Mouse (Mus musculus): ENCODE data around the gene Khdc4.

The Khdc4 gene

GRCm38 (mm10) chr3:88719098-88719497 is 33.5 kb downstream of the Khdc4 start:
- no peak for DNase-seq (ENCODE audit: extremely low spot score)

DNA sequence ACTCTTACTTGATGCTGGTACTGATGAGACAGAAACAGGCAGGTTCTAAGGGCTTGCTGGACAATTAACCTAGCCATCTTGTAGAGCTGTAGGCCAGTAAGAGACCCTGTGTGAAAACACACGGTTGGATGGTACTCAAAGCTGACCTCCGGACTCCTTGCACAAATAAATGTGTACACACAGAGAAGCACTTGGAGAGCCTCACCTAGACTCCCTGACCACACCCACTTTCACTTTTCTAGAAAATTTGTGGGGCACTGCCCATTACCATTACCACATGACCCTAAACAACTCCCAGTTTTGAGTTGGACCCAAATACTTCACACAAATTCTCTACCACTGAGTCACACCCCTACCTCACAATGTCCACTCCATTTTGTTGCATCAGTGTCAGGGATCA is 51.0 kb downstream of the Khdc4 start:
- no peak for DNase-seq (ENCODE audit: extremely low spot score)

GRCm38 (mm10) chr3:88738641-88739040 is 53.0 kb downstream of the Khdc4 start:
- DNase-seq (ENCODE audit: extremely low spot score) = peak; percentile 51

GRCm38 (mm10) chr3:88740147-88740546 is 54.5 kb downstream of the Khdc4 start:
- DNase-seq (ENCODE audit: extremely low spot score) = no peak

DNA sequence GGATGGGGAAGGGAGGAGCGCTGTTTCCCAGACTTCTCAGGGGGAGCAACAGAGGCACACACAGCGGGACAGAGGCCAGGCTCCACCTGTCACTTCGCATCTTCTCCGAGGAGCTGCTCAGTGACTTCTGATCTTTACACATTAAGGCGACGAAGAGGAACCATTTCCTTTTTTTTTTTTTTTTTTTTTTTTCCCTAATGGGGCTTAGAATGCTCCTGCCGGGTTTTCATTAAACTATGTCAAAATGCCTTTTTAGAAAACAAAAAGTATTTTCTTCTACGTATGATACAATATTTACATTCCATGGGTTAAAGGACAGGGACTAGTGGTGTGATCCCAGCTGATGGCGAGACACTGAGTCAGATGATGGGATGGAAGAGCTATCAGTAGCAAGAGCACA is 59.9 kb downstream of the Khdc4 start:
- no peak for DNase-seq (ENCODE audit: extremely low spot score)

DNA sequence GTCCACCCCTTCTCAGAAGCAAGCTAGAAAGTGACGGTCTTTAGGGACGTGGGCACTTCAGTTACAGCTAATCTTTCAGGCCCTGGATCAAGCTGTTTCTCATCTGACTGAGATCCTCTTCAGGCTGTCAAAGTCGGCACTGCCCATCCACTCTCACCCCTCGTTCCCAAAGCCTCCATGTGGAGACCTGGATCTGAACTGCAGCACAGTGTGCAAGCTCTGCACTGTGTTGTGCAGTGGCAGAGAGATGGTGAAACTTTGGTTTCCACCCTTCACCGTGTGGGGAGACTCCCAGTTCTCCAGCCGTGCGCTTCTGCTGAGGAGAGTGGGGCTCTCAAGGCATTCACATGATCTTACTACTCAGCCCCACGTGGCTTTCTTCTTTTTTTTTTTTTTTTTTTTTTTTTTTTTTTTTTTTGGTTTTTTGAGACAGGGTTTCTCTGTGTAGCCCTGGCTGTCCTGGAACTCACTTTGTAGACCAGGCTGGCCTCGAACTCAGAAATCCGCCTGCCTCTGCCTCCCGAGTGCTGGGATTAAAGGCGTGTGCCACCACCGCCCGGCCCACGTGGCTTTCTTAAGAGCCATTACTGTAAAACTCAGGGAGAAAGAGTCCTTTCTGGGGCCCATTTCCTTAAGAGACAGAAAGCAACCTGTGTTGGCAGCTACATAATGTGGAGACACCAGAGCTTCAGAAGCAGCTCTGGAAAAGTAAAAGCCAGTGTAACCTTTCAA is 60.7 kb downstream of the Khdc4 start:
- no peak for DNase-seq (ENCODE audit: extremely low spot score)

DNA sequence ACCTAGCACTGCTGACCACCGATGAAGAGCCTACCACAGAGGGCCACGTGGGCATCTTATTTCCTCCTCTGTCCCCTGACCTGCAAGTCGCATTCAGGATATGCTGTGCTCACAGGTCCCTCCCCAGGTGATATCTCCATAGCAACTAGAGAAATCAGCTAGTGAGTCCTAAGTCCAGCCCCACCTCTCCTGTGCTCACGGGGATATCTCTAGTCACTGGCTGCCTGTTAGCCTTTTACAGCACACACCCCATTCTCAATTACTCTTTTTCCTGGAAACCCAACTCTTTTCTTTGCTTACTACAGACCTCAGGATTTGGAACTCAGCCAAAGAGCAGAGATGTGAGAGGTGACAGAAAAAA is 61.2 kb downstream of the Khdc4 start:
- no peak for DNase-seq (ENCODE audit: extremely low spot score)

GRCm38 (mm10) chr3:88754283-88754682 is 68.7 kb downstream of the Khdc4 start:
- no peak for DNase-seq (ENCODE audit: extremely low spot score)

DNA sequence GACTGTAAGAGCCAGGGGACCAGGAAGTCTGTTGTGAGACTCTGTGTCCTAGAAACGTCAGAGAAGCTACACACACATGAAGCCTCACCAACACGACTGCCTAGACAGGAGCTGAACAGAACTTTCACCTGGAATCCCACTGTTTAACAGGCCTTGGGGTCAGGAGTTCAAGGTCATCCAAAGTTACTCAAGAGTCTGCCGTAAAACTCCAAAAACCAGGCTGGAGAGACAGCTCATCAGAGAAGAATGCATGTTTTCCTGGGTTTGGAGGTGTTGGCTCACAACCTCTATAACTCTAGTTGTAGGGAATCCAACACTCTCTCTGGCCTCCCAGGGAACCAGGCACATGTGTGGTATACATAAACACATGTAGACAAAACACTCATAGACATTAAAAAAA is 69.9 kb downstream of the Khdc4 start:
- no peak for DNase-seq (ENCODE audit: extremely low spot score)

DNA sequence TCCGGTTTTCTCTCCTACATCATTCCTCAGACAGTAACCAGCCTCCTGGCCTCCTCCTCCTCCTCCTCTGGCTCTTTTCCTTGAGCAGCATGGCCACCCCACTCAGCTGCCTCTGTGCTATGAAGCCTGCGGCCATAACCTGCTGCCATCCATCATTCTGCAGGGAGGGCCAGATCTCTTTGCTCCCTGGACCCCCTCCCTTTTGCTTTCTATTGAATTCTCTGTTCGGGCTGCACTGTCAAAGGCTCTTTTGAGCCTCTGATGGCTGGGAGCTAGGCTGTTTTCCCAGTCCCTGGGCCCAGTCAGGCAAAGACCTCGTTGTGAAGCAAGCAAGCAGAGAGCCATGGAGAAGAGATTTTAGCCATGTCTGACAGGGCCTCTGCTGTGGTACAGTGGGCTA is 70.7 kb downstream of the Khdc4 start:
- no peak for DNase-seq (ENCODE audit: extremely low spot score)

DNA sequence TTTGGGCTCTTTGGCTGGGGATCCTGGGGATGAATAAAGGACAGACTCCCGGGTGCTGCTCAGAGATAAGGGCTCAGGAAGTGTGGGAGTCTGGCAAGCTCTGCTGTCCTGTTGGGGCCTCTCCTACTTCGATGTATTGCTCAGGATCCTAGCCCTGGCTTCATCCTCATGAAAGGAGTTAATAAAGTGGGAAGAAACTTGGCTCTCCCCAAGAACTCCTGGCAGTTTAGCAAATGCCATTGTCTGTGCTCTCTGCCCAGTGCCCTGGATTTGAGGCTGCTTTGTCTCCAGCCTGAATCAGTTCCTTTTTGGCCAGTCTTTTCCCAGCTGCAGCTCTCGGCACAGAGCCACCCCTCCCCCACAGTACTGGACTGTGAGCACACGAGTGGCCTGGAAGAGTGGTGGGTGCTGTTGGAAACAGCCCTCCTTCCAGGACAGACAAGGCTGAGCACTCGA is 72.5 kb downstream of the Khdc4 start:
- DNase-seq (ENCODE audit: extremely low spot score) = peak; percentile 62

- no peak for DNase-seq (ENCODE audit: extremely low spot score)
Measured at GRCm38 (mm10) chr3:88761619-88762018, 76.0 kb downstream of the Khdc4 start.

GRCm38 (mm10) chr3:88762401-88762831 is 76.8 kb downstream of the Khdc4 start:
- DNase-seq (ENCODE audit: extremely low spot score) = no peak

Measured in embryo, embryonic 9.5 days (tissue).